Mouse (Mus musculus) CH12.LX (cell line): Measurements from ENCODE around the gene Myo16. TPM values are rescaled to one million over a fixed set of nuclear protein-coding genes. Genes with fewer than 3 reads are reported as not detected.

Experiments
- DNase-seq: peaks from one replicate; pipeline ENCODE4 v3.0.0-alpha.2; 2013; ENCODE audit errors: extremely low read depth
- H3K27ac ChIP-seq: 2 replicates; pipeline ENCODE4 v1.5.1; 2012; ENCODE audit warnings: low read depth, mild to moderate bottlenecking, control low read depth, moderate library complexity; ENCODE audit not compliant: insufficient read depth
- H3K27me3 ChIP-seq: replicated peaks from 2 replicates; pipeline ENCODE3; 2012; ENCODE audit warnings: inconsistent platforms
- H3K36me3 ChIP-seq, 2 experiments: replicated peaks in 1 of 2; 2 replicates each; pipeline versions ENCODE3 to v1.6.1; 2012; ENCODE audit warnings: inconsistent platforms in 1 of 2, low read length in 1 of 2, mild to moderate bottlenecking in 1 of 2, mixed read lengths in 1 of 2, moderate library complexity in 1 of 2; ENCODE audit not compliant: control insufficient read depth in 1 of 2, insufficient read depth in 1 of 2
- H3K4me1 ChIP-seq, 2 experiments: 2 replicates each; pipeline ENCODE4 v1.6.1; 2012; ENCODE audit warnings: inconsistent platforms in 1 of 2, moderate library complexity in 1 of 2; ENCODE audit not compliant: insufficient read depth in 2 of 2, control insufficient read depth in 1 of 2
- H3K4me2 ChIP-seq: 2 replicates; pipeline ENCODE4 v1.6.1; 2012; ENCODE audit warnings: low read depth, mild to moderate bottlenecking, control low read depth; ENCODE audit not compliant: poor library complexity, insufficient read depth, severe bottlenecking
- H3K4me3 ChIP-seq, 3 experiments: fragments of 150-350 bp in 1 of 3; sonication (generic) in 1 of 3; replicated peaks in 1 of 3; 2 replicates each; pipeline versions ENCODE3 to v1.5.1; 2011 to 2012; ENCODE audit warnings: low read depth in 2 of 3, low read length in 2 of 3, mild to moderate bottlenecking in 2 of 3, moderate library complexity in 2 of 3, control low read depth in 1 of 3, improper control_type of control experiment in 1 of 3, inconsistent platforms in 1 of 3, mixed read lengths in 1 of 3; ENCODE audit not compliant: poor library complexity in 1 of 3
- H3K79me2 ChIP-seq: replicated peaks from 2 replicates; pipeline ENCODE4 v1.6.1; 2012; ENCODE audit warnings: mild to moderate bottlenecking, moderate library complexity; ENCODE audit not compliant: control insufficient read depth, poor library complexity, insufficient read depth, severe bottlenecking; ENCODE audit errors: extremely low read depth
- H3K9ac ChIP-seq: 2 replicates; pipeline ENCODE4 v1.6.1; 2012; ENCODE audit warnings: low read depth, mild to moderate bottlenecking, control low read depth, moderate library complexity; ENCODE audit not compliant: insufficient read depth
- H3K9me3 ChIP-seq: replicated peaks from 2 replicates; pipeline ENCODE3; 2012; ENCODE audit warnings: low read length, inconsistent platforms, mixed read lengths
- BHLHE40 ChIP-seq: IDR thresholded peaks from 2 replicates; pipeline ENCODE4 v1.6.1; 2011; ENCODE audit warnings: mild to moderate bottlenecking, low read depth, low read length, improper control_type of control experiment
- CHD1 ChIP-seq: IDR thresholded peaks from 2 replicates; pipeline ENCODE4 v1.6.1; 2012; ENCODE audit warnings: low read depth, low read length, improper control_type of control experiment, inconsistent platforms
- CHD2 ChIP-seq: IDR thresholded peaks from 2 replicates; pipeline ENCODE4 v1.6.1; 2011; ENCODE audit warnings: low read length, improper control_type of control experiment
- CTCF ChIP-seq, 2 experiments: IDR thresholded peaks in 1 of 2; conservative IDR thresholded peaks in 1 of 2; 2 replicates each; pipeline ENCODE4 v1.5.1; 2011 to 2012; ENCODE audit warnings: low read depth in 2 of 2, low read length in 2 of 2, improper control_type of control experiment in 1 of 2, inconsistent platforms in 1 of 2, mild to moderate bottlenecking in 1 of 2, moderate library complexity in 1 of 2
- E2F4 ChIP-seq: IDR thresholded peaks from 2 replicates; pipeline ENCODE4 v1.6.1; 2011; ENCODE audit warnings: low read depth, low read length, improper control_type of control experiment; ENCODE audit not compliant: insufficient replicate concordance
- ELF1 ChIP-seq: IDR thresholded peaks from 2 replicates; pipeline ENCODE4 v1.6.1; 2014; ENCODE audit warnings: low read depth, mild to moderate bottlenecking, inconsistent platforms, low read length, improper control_type of control experiment
- ETS1 ChIP-seq: conservative IDR thresholded peaks from 2 replicates; pipeline ENCODE4 v1.6.1; 2012; ENCODE audit warnings: low read depth, mild to moderate bottlenecking, inconsistent platforms, low read length, improper control_type of control experiment, moderate library complexity
- GABPA ChIP-seq: IDR thresholded peaks from 2 replicates; pipeline ENCODE4 v1.6.1; 2012; ENCODE audit warnings: low read depth, low read length, improper control_type of control experiment, inconsistent platforms; ENCODE audit not compliant: insufficient replicate concordance
- HCFC1 ChIP-seq: IDR thresholded peaks from 2 replicates; pipeline ENCODE4 v1.6.1; 2012; ENCODE audit warnings: low read depth, mild to moderate bottlenecking, inconsistent platforms, low read length, improper control_type of control experiment
- IRF4 ChIP-seq: IDR thresholded peaks from 2 replicates; pipeline ENCODE4 v1.6.1; 2014; ENCODE audit warnings: low read depth, mild to moderate bottlenecking, inconsistent platforms, low read length, improper control_type of control experiment
- JUN ChIP-seq: IDR thresholded peaks from 2 replicates; pipeline ENCODE4 v1.6.1; 2011; ENCODE audit warnings: low read depth, mild to moderate bottlenecking, low read length, improper control_type of control experiment, moderate library complexity; ENCODE audit not compliant: insufficient read depth
- JUND ChIP-seq: conservative IDR thresholded peaks from 2 replicates; pipeline ENCODE4 v1.6.1; 2011; ENCODE audit warnings: low read depth, low read length, improper control_type of control experiment
- KAT2A ChIP-seq: IDR thresholded peaks from 2 replicates; pipeline ENCODE4 v1.6.1; 2012; ENCODE audit warnings: low read length, improper control_type of control experiment, inconsistent platforms; ENCODE audit not compliant: insufficient replicate concordance
- MAX ChIP-seq: IDR thresholded peaks from 2 replicates; pipeline ENCODE4 v1.6.1; 2011; ENCODE audit warnings: low read length, improper control_type of control experiment
- MAZ ChIP-seq: IDR thresholded peaks from 2 replicates; pipeline ENCODE4 v1.6.1; 2012; ENCODE audit warnings: low read depth, mild to moderate bottlenecking, inconsistent platforms, low read length, improper control_type of control experiment, moderate library complexity
- MEF2A ChIP-seq: IDR thresholded peaks from 2 replicates; pipeline ENCODE4 v1.6.1; 2014; ENCODE audit warnings: low read depth, mild to moderate bottlenecking, inconsistent platforms, low read length, improper control_type of control experiment, borderline replicate concordance
- MXI1 ChIP-seq: IDR thresholded peaks from 2 replicates; pipeline ENCODE4 v1.6.1; 2011; ENCODE audit warnings: mild to moderate bottlenecking, low read depth, low read length, improper control_type of control experiment
- MYC ChIP-seq: IDR thresholded peaks from 2 replicates; pipeline ENCODE4 v1.6.1; 2011; ENCODE audit warnings: low read depth, mild to moderate bottlenecking, improper control_type of control experiment, low read length
- NELFE ChIP-seq: IDR thresholded peaks from 2 replicates; pipeline ENCODE4 v1.6.1; 2011; ENCODE audit warnings: low read depth, low read length, improper control_type of control experiment
- PAX5 ChIP-seq: IDR thresholded peaks from 2 replicates; pipeline ENCODE4 v1.6.1; 2012; ENCODE audit warnings: low read length, inconsistent platforms, mixed read lengths
- POLR2A ChIP-seq: IDR thresholded peaks from 2 replicates; pipeline ENCODE4 v1.6.1; 2011; ENCODE audit warnings: low read depth, mild to moderate bottlenecking, improper control_type of control experiment, low read length
- POLR2AphosphoS2 ChIP-seq: IDR thresholded peaks from 2 replicates; pipeline ENCODE4 v1.6.1; 2011; ENCODE audit warnings: low read depth, low read length, improper control_type of control experiment
- RAD21 ChIP-seq: IDR thresholded peaks from 2 replicates; pipeline ENCODE4 v1.6.1; 2011; ENCODE audit warnings: low read depth, mild to moderate bottlenecking, low read length, improper control_type of control experiment, moderate library complexity
- RCOR1 ChIP-seq: conservative IDR thresholded peaks from 2 replicates; pipeline ENCODE4 v1.6.1; 2012; ENCODE audit warnings: low read depth, mild to moderate bottlenecking, inconsistent platforms, low read length, improper control_type of control experiment
- SIN3A ChIP-seq: IDR thresholded peaks from 2 replicates; pipeline ENCODE4 v1.6.1; 2012; ENCODE audit warnings: low read length, improper control_type of control experiment, inconsistent platforms
- TBP ChIP-seq: conservative IDR thresholded peaks from 2 replicates; pipeline ENCODE4 v1.6.1; 2011; ENCODE audit warnings: low read depth, low read length, improper control_type of control experiment
- UBTF ChIP-seq: IDR thresholded peaks from 2 replicates; pipeline ENCODE4 v1.6.1; 2012; ENCODE audit warnings: low read depth, mild to moderate bottlenecking, inconsistent platforms, low read length, improper control_type of control experiment, moderate library complexity
- USF1 ChIP-seq: IDR thresholded peaks from 2 replicates; pipeline ENCODE4 v1.6.1; 2014; ENCODE audit warnings: low read depth, mild to moderate bottlenecking, inconsistent platforms, low read length, improper control_type of control experiment
- ZC3H11A ChIP-seq: IDR thresholded peaks from 2 replicates; pipeline ENCODE4 v1.6.1; 2012; ENCODE audit warnings: low read depth, mild to moderate bottlenecking, inconsistent platforms, low read length, improper control_type of control experiment
- ZKSCAN1 ChIP-seq: IDR thresholded peaks from 2 replicates; pipeline ENCODE4 v1.6.1; 2012; ENCODE audit warnings: low read depth, inconsistent platforms, low read length, improper control_type of control experiment, borderline replicate concordance
- dilution Hi-C: fragments of 300-500 bp; cut with MboI; formaldehyde crosslinking; loops from 2 replicates; pipeline ENCODE4 v1.14.3; 2020; ENCODE audit warnings: low sequenced_read_pairs; ENCODE audit not compliant: extremely low pct_unique_long_range_greater_than_20kb, extremely low pct_ligation_motif_present
- in situ Hi-C: fragments of 300-500 bp; cut with MboI; formaldehyde crosslinking; loops from 3 replicates; pipeline ENCODE4 v1.14.3; 2019; ENCODE audit warnings: low sequenced_read_pairs, low pct_ligation_motif_present, low pct_unique_long_range_greater_than_20kb, mixed read lengths
- polyA plus RNA-seq: library from polyadenylated mRNA; unstranded; fragments of >175 nt; gene quantifications from 2 replicates; pipeline ENCODE4 v1.2.1, GENCODE M21; 2012; ENCODE audit warnings: low read depth; ENCODE audit not compliant: insufficient read length
- total RNA-seq, 2 experiments: library from RNA; depleted of rRNA; stranded (reverse); fragments of 300-350 nt in 1 of 2; fragments of >200 nt in 1 of 2; gene quantifications; 2 replicates each; pipeline ENCODE4 v1.2.3; 2012 to 2014

Gene Myo16
- total and polyA plus RNA-seq, 3 experiments, result not detected

- Histone ChIP-seq H3K4me2 (no peak overlapping the region), H3K27me3 (no peaks in the 10 kb centered on the region), H3K36me3 (no peaks in the 10 kb centered on the region), H3K4me1 (peaks cover 0 to 6% of the 10 kb centered on the region in 2 experiments; a peak in 1 of 4 replicates)
- dilution Hi-C loops, result no loop called here
- no peak for TF ChIP-seq SIN3A
- TF ChIP-seq MAX, result no peak
- no peak for TF ChIP-seq CTCF (conservative IDR thresholded peaks at IDR 0.05 in 1 of 2, IDR thresholded peaks at IDR 0.05 in 1 of 2; ENCODE audit: low read depth in 2 of 2, low read length in 2 of 2)
- TF ChIP-seq POLR2AphosphoS2, result no peak
- TF ChIP-seq GABPA, result no peak
- TF ChIP-seq JUN, result no peak
- TF ChIP-seq CHD2, result no peak
- TF ChIP-seq MXI1, result no peak
- no peak for TF ChIP-seq ZKSCAN1
- no peak for TF ChIP-seq RCOR1
- no peak for TF ChIP-seq UBTF
- TF ChIP-seq MYC, result no peak
- no peak for TF ChIP-seq HCFC1
- TF ChIP-seq E2F4, result no peak
- no peak for TF ChIP-seq JUND
- TF ChIP-seq CHD1, result no peak
- no peak for TF ChIP-seq POLR2A
- no peak for TF ChIP-seq KAT2A
- TF ChIP-seq ZC3H11A, result no peak
- TF ChIP-seq, all 38 proteins: peak for 0
- H3K4me3 ChIP-seq, result no peak overlapping the region
- no peak for DNase-seq
- in situ Hi-C loops, result no loop called here
- H3K9me3 ChIP-seq, result no peaks in the 10 kb centered on the region
- no peak overlapping the region for H3K27ac ChIP-seq
- no peaks in the 10 kb centered on the region for H3K79me2 ChIP-seq
- no peak overlapping the region for H3K9ac ChIP-seq
Measured at GRCm38 (mm10) chr8:10501750-10502149, 348.0 kb downstream of the Myo16 start.

- in situ Hi-C loops, result no loop called here
- H3K27me3 ChIP-seq, result no peaks in the 10 kb centered on the region
- TF ChIP-seq BHLHE40 (no peak), POLR2A (no peak), ETS1 (no peak), PAX5 (no peak), UBTF (no peak), MXI1 (no peak), JUN (no peak), TBP (no peak), MEF2A (no peak), USF1 (no peak), MAZ (no peak), MAX (no peak), ELF1 (no peak), RAD21 (no peak), E2F4 (no peak), CHD1 (no peak), IRF4 (no peak), NELFE (no peak)
- TF ChIP-seq, all 38 proteins: peak for 0
- Histone ChIP-seq H3K79me2 (no peaks in the 10 kb centered on the region), H3K4me1 (peaks cover 5 to 19% of the 10 kb centered on the region in 2 experiments), H3K4me2 (no peak overlapping the region), H3K27ac (no peak overlapping the region), H3K36me3 (no peaks in the 10 kb centered on the region), H3K4me3 (no peak overlapping the region), H3K9ac (no peak overlapping the region), H3K9me3 (no peaks in the 10 kb centered on the region)
- dilution Hi-C loops, result no loop called here
- DNase-seq, result no peak
Measured at GRCm38 (mm10) chr8:10512105-10512504, 358.4 kb downstream of the Myo16 start.
